Mouse (Mus musculus): ENCODE results near the gene Nop58. TPM values are rescaled to one million over a fixed set of nuclear protein-coding genes. Genes with fewer than 3 reads are reported as not detected.

Gene Nop58
- polyA plus RNA-seq, 1 experiment: 8.2 TPM

DNA sequence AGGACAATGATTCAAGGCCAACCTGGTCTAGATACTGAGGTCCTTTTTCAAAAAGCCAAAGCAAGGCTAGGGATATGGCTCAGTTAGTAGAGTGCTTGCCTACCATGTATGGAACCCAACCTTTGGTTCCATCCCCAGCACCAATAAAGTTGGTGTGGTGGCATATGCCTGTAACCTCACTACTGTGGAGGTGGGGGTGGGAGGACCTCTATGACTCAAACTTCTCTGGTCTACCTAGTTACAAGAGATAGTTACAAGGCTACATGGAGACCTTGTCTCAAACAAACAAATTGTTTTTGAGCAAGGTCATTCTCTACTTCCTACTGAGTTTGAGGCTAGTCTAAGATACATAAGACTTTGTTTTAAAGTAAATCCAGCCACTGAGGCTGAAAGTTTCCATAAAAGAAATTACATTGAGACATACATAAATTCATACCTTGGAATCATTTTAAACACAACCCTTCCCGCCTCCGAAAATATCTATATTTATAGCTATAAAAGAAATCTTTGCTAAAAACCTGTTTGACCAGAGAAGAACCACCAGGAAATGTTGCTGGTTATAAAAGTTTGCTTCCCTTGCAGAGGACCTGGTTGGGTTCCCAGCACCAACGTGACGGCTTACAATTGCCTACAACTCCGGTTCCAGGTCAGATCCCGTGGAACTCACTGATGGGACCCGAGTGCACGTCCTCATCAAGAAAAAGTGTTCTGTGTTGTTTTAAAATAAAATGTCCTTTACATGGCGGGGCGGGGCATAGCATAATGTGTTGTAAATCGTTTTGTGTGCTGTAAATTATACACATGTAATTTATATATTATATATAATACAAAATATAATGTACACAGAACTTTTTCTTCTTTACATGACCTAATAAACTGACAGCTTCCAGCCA lies 599 bp upstream of the Nop58 start:
- H3K36me3 ChIP-seq (ENCODE audit: control insufficient read depth, insufficient read depth, low read length): peaks cover 3% of the 10 kb centered on the region
- H3K27me3 ChIP-seq (ENCODE audit: control insufficient read depth, insufficient read depth, low read length): no peaks in the 10 kb centered on the region
- H3K27ac ChIP-seq (ENCODE audit: insufficient read depth, low read depth, low read length): peak overlapping the region; percentile 64
- 4% methylated on average over 11 of the region's 11 CpGs for WGBS
- peak overlapping the region; percentile 61 for H3K4me3 ChIP-seq (ENCODE audit: low read depth, low read length)
- peaks cover 2% of the 10 kb centered on the region; the same call in 1 of the 2 replicates for H3K4me1 ChIP-seq (ENCODE audit: control insufficient read depth, insufficient read depth, insufficient read length, low read length)
- TF ChIP-seq CTCF (IDR thresholded peaks at IDR 0.05; ENCODE audit: extremely low read depth, insufficient read length, insufficient replicate concordance, low read depth, low read length) (no peak), POLR2A (IDR thresholded peaks at IDR 0.05; ENCODE audit: low read depth, low read length) (no peak)

DNA sequence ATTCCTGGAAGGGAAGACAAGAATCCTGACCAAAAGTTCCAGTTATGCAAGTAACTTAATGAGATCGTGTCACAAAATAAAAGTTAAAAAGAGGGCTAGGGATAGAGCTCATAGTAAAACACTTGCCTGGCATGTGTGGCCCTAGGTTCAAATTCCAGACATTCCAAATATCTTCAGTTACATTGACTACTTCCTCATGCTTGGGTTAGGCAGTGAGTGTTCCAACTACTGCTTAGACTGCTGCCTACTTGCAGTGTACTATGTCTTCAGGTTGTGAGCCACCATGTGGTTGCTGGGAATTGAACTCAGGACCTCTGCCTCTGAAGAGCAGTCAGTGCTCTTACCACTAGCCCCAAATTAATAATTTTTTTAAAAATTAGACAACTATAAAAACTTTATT lies 2.7 kb downstream of the Nop58 start:
- H3K36me3 ChIP-seq (ENCODE audit: control insufficient read depth, insufficient read depth, low read length): peaks cover 12% of the 10 kb centered on the region
- 3% methylated on average over 1 of the region's 1 CpGs for WGBS
- no peaks in the 10 kb centered on the region for H3K27me3 ChIP-seq (ENCODE audit: control insufficient read depth, insufficient read depth, low read length)
- H3K4me3 ChIP-seq (ENCODE audit: low read depth, low read length): no peak overlapping the region
- H3K4me1 ChIP-seq (ENCODE audit: control insufficient read depth, insufficient read depth, insufficient read length, low read length): peaks cover 2% of the 10 kb centered on the region; the same call in 1 of the 2 replicates
- no peak for TF ChIP-seq POLR2A (IDR thresholded peaks at IDR 0.05; ENCODE audit: low read depth, low read length)
- H3K27ac ChIP-seq (ENCODE audit: insufficient read depth, low read depth, low read length): no peak overlapping the region

DNA sequence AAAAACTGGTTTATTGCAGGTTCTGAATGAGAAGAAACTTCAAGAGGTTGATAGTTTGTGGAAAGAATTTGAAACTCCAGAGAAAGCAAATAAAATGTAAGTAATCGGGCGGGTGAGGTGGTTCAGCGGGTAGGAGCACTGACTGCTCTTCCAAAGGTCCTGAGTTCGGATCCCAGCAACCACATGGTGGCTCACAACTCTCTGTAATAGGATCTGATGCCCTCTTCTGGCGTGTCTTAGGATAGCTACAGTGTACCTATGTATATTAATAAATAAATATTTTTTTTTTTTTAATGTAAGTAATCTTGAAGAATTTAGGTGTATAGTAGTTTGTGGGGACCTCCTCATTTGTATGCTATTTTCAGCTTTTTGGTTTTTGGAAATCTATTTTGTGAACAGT lies 5.7 kb downstream of the Nop58 start:
- no peak overlapping the region for H3K27ac ChIP-seq (ENCODE audit: insufficient read depth, low read depth, low read length)
- TF ChIP-seq POLR2A (IDR thresholded peaks at IDR 0.05; ENCODE audit: low read depth, low read length) (no peak), CTCF (IDR thresholded peaks at IDR 0.05; ENCODE audit: extremely low read depth, insufficient read length, insufficient replicate concordance, low read depth, low read length) (no peak)
- H3K4me1 ChIP-seq (ENCODE audit: control insufficient read depth, insufficient read depth, insufficient read length, low read length): peaks cover 2% of the 10 kb centered on the region; the same call in 1 of the 2 replicates
- H3K27me3 ChIP-seq (ENCODE audit: control insufficient read depth, insufficient read depth, low read length): no peaks in the 10 kb centered on the region
- 83% methylated on average over 5 of the region's 5 CpGs for WGBS
- H3K36me3 ChIP-seq (ENCODE audit: control insufficient read depth, insufficient read depth, low read length): peaks cover 22% of the 10 kb centered on the region
- no peak overlapping the region for H3K4me3 ChIP-seq (ENCODE audit: low read depth, low read length)

GRCm38 (mm10) chr1:59697751-59698150 lies 13.0 kb downstream of the Nop58 start:
- WGBS: 33% methylated on average over 5 of the region's 5 CpGs
- 0 out of 2 replicates have a peak, but pooled peaks cover 4% of the 10 kb centered on the region for H3K4me1 ChIP-seq (ENCODE audit: control insufficient read depth, insufficient read depth, insufficient read length, low read length)
- H3K4me3 ChIP-seq (ENCODE audit: low read depth, low read length): peak overlapping the region; percentile 25; the same call in 1 of the 2 replicates
- H3K36me3 ChIP-seq (ENCODE audit: control insufficient read depth, insufficient read depth, low read length): peaks cover 48% of the 10 kb centered on the region
- no peaks in the 10 kb centered on the region for H3K27me3 ChIP-seq (ENCODE audit: control insufficient read depth, insufficient read depth, low read length)
- TF ChIP-seq CTCF (IDR thresholded peaks at IDR 0.05; ENCODE audit: extremely low read depth, insufficient read length, insufficient replicate concordance, low read depth, low read length) (no peak), POLR2A (IDR thresholded peaks at IDR 0.05; ENCODE audit: low read depth, low read length) (no peak)
- H3K27ac ChIP-seq (ENCODE audit: insufficient read depth, low read depth, low read length): peak overlapping the region; percentile 90

DNA sequence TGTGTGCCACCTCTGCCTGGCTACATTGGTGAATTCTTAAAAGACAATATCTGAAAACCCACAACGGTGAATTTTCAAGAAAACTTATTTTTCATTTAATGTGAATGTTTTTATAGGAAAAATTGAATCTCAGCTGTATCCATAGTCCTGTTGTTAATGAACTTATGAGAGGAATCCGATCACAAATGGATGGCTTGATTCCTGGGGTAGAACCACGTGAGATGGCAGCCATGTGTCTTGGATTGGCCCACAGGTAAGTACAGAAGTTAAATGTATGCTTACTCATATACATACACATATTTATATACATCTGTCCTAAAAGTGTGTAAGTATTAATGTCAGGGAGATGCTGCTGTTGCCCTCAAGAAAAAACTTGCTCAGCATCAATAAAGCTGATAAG lies 13.4 kb downstream of the Nop58 start:
- Histone ChIP-seq H3K4me3 (ENCODE audit: low read depth, low read length) (peak overlapping the region; percentile 25; the same call in 1 of the 2 replicates), H3K4me1 (ENCODE audit: control insufficient read depth, insufficient read depth, insufficient read length, low read length) (0 out of 2 replicates have a peak, but pooled peaks cover 4% of the 10 kb centered on the region), H3K27me3 (ENCODE audit: control insufficient read depth, insufficient read depth, low read length) (no peaks in the 10 kb centered on the region), H3K36me3 (ENCODE audit: control insufficient read depth, insufficient read depth, low read length) (peaks cover 48% of the 10 kb centered on the region), H3K27ac (ENCODE audit: insufficient read depth, low read depth, low read length) (peak overlapping the region; percentile 63; the same call in 1 of the 2 replicates)
- TF ChIP-seq POLR2A (IDR thresholded peaks at IDR 0.05; ENCODE audit: low read depth, low read length) (no peak), CTCF (IDR thresholded peaks at IDR 0.05; ENCODE audit: extremely low read depth, insufficient read length, insufficient replicate concordance, low read depth, low read length) (no peak)
- 89% methylated on average over 3 of the region's 3 CpGs for WGBS

- Histone ChIP-seq H3K27me3 (ENCODE audit: control insufficient read depth, insufficient read depth, low read length) (no peaks in the 10 kb centered on the region), H3K4me1 (ENCODE audit: control insufficient read depth, insufficient read depth, insufficient read length, low read length) (0 out of 2 replicates have a peak, but pooled peaks cover 4% of the 10 kb centered on the region), H3K36me3 (ENCODE audit: control insufficient read depth, insufficient read depth, low read length) (peaks cover 55% of the 10 kb centered on the region), H3K27ac (ENCODE audit: insufficient read depth, low read depth, low read length) (no peak overlapping the region), H3K4me3 (ENCODE audit: low read depth, low read length) (no peak overlapping the region)
- TF ChIP-seq CTCF (IDR thresholded peaks at IDR 0.05; ENCODE audit: extremely low read depth, insufficient read length, insufficient replicate concordance, low read depth, low read length) (no peak), POLR2A (IDR thresholded peaks at IDR 0.05; ENCODE audit: low read depth, low read length) (no peak)
- WGBS: 100% methylated on average over 1 of the region's 1 CpGs
Observed at GRCm38 (mm10) chr1:59701766-59702165, 17.0 kb downstream of the Nop58 start.

DNA sequence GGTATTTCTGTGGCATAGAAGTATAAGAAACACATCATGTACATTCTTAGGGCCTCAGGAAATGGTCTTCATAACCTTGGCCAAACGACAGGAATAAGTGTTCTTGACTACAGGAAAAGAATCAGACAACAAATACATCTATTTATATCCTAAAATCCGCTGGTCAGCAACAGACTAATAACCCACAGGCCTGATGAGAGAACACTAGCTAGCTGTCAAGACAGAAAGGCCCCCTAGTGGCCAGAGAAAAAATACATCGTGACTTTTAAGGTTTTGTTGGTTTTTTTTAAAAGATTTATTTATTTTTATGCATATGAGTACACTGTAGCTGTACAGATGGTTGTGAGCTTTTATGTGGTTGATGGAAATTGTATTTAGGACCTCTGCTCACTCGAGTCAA lies 35.1 kb downstream of the Nop58 start:
- WGBS: 31% methylated on average over 4 of the region's 4 CpGs
- no peak overlapping the region for H3K4me3 ChIP-seq (ENCODE audit: low read depth, low read length)
- H3K27ac ChIP-seq (ENCODE audit: insufficient read depth, low read depth, low read length): no peak overlapping the region
- H3K36me3 ChIP-seq (ENCODE audit: control insufficient read depth, insufficient read depth, low read length): peaks cover 4% of the 10 kb centered on the region
- H3K4me1 ChIP-seq (ENCODE audit: control insufficient read depth, insufficient read depth, insufficient read length, low read length): no peaks in the 10 kb centered on the region
- H3K27me3 ChIP-seq (ENCODE audit: control insufficient read depth, insufficient read depth, low read length): no peaks in the 10 kb centered on the region
- TF ChIP-seq CTCF (IDR thresholded peaks at IDR 0.05; ENCODE audit: extremely low read depth, insufficient read length, insufficient replicate concordance, low read depth, low read length) (no peak), POLR2A (IDR thresholded peaks at IDR 0.05; ENCODE audit: low read depth, low read length) (no peak)
